22 mouse cellular contexts compared by ENCODE assay signal in genomic region chr4:7513081-7513480, GRCm38 (mm10).
DNase-seq lines count a peak whose midpoint lies in the region; ATAC-seq and TF ChIP-seq lines count a peak whose summit lies in the region.
"Had no signal": no experiment of that assay in that cellular context is flagged by ENCODE, and none has a peak within 500 bp of the region (broad histone marks: within the 10 kb centered on the region; RNA-seq: fewer than 3 reads in every experiment).

No protein-coding gene starts in this region.

- no peak for DNase-seq in frontal cortex, postnatal 14 days (ENCODE audit: low spot score in 2 of 2)
- peak; percentile 83 for DNase-seq in Muller cell, postnatal 12 days (ENCODE audit: inconsistent ontology term)
- DNase-seq in brain, embryonic 14.5 days (ENCODE audit: low read depth): peak; percentile 12
- no peak for DNase-seq in cerebellum, adult 9-10 months
- DNase-seq in cerebellum, adult 9-11 months: no peak
- no peak for DNase-seq in thymus, adult 18-20 months
- DNase-seq: adrenal gland, postnatal 10 days; adrenal gland, postnatal 36 days; cerebellum, adult 11-12 months; cerebellum, adult 8-10 months; cerebellum, postnatal 25 days; embryo, embryonic 11 days; gastrocnemius, postnatal 25 days; heart, adult 18-20 months; heart, postnatal 10 days; heart, postnatal 36 days; kidney, adult 11 months; kidney, adult 8-10 months had no signal

- no peak for TF ChIP-seq CTCF in brain, embryonic 14.5 days (IDR thresholded peaks at IDR 0.05; ENCODE audit: borderline replicate concordance, extremely low read depth, insufficient read depth, insufficient read length)

- no peak for TF ChIP-seq POLR2A in brain, embryonic 14.5 days (IDR thresholded peaks at IDR 0.05; ENCODE audit: borderline replicate concordance, extremely low read depth, insufficient read depth, insufficient read length, poor library complexity, severe bottlenecking)

- peak; percentile 31; the same call in 1 of the 2 replicates for ATAC-seq in frontal cortex, adult (ENCODE audit: low TSS enrichment)
- ATAC-seq: forebrain, embryonic 16.5 days; hindbrain, embryonic 16.5 days; intestine, embryonic 15.5 days had no signal

Comparison
In these comparisons a context has a peak if more than half of its experiments do, and no peak if none do; other contexts are left out.
1. DNase-seq: peak in Muller cell, postnatal 12 days (single experiment) and brain, embryonic 14.5 days (single experiment); none in frontal cortex, postnatal 14 days (0 of 2), cerebellum, adult 9-10 months (single experiment), cerebellum, adult 9-11 months (single experiment) and thymus, adult 18-20 months (0 of 2).